Mouse (Mus musculus) liver, adult 2 months (tissue): ENCODE measurements around the gene Grsf1. TPM values are rescaled to one million over a fixed set of nuclear protein-coding genes. Genes with fewer than 3 reads are reported as not detected.
A peak's percentile ranks its signal among the peaks of the same experiment; 100 is the strongest.

ENCODE experiments used
- DNase-seq: peaks from one replicate; pipeline ENCODE4 v3.0.0-alpha.2; 2011; ENCODE audit warnings: low read depth, low spot score; ENCODE audit errors: extremely low read depth
- H3K27ac ChIP-seq: fragments of 200-500 bp; replicated peaks from 2 replicates; pipeline ENCODE4 v1.5.1; 2012; ENCODE audit warnings: low read depth, mild to moderate bottlenecking, control low read depth, inconsistent platforms, low read length; ENCODE audit not compliant: insufficient read depth
- H3K27me3 ChIP-seq: fragments of 200-500 bp; 2 replicates; pipeline ENCODE4 v1.6.1; 2012; ENCODE audit warnings: mild to moderate bottlenecking, moderate library complexity, low read length, inconsistent platforms; ENCODE audit not compliant: control insufficient read depth, insufficient read depth
- H3K36me3 ChIP-seq: fragments of 200-500 bp; 2 replicates; pipeline ENCODE4 v1.6.1; 2012; ENCODE audit warnings: low read length, inconsistent platforms; ENCODE audit not compliant: control insufficient read depth, insufficient read depth
- H3K4me1 ChIP-seq: fragments of 200-500 bp; 2 replicates; pipeline ENCODE4 v1.6.1; 2011; ENCODE audit warnings: low read length; ENCODE audit not compliant: control insufficient read depth, insufficient read depth
- H3K4me3 ChIP-seq: fragments of 200-500 bp; 2 replicates; pipeline ENCODE4 v1.5.1; 2011; ENCODE audit warnings: low read depth, mild to moderate bottlenecking, control low read depth, low read length, moderate library complexity; ENCODE audit not compliant: insufficient read depth
- H3K79me2 ChIP-seq: fragments of 200-500 bp; 2 replicates; pipeline ENCODE4 v1.6.1; 2012; ENCODE audit warnings: inconsistent platforms, mild to moderate bottlenecking, low read length, moderate library complexity; ENCODE audit not compliant: control insufficient read depth, insufficient read depth
- H3K9ac ChIP-seq: fragments of 200-500 bp; 2 replicates; pipeline ENCODE4 v1.6.1; 2012; ENCODE audit warnings: low read depth, mild to moderate bottlenecking, control low read depth, inconsistent platforms, low read length
- CTCF ChIP-seq: fragments of 200-500 bp; IDR thresholded peaks from 2 replicates; pipeline ENCODE4 v1.5.1; 2011; ENCODE audit warnings: low read depth, low read length, control low read depth
- POLR2A ChIP-seq: fragments of 200-500 bp; IDR thresholded peaks from 2 replicates; pipeline ENCODE4 v1.6.1; 2011; ENCODE audit warnings: low read length, control low read depth; ENCODE audit not compliant: insufficient read depth; ENCODE audit errors: extremely low read depth
- WGBS: fragments of 180-500 bp; shearing (Covaris S2); methylation state at CpG from one replicate; pipeline ENCODE4 v1.1.7; 2018; 5-methylcytosine and 5-hydroxymethylcytosine counted together
- polyA plus RNA-seq: library from polyadenylated mRNA; depleted of rRNA; stranded (reverse); fragments of >200 nt; gene quantifications from 2 replicates; pipeline ENCODE4 v1.2.3, GENCODE M21; 2012
- total RNA-seq: library from RNA; depleted of rRNA; stranded (reverse); fragments of >200 nt; gene quantifications from 2 replicates; pipeline ENCODE4 v1.2.3, GENCODE M21; 2014

The Grsf1 gene
- total and polyA plus RNA-seq, 2 experiments = 32.7 to 57.9 TPM

DNA sequence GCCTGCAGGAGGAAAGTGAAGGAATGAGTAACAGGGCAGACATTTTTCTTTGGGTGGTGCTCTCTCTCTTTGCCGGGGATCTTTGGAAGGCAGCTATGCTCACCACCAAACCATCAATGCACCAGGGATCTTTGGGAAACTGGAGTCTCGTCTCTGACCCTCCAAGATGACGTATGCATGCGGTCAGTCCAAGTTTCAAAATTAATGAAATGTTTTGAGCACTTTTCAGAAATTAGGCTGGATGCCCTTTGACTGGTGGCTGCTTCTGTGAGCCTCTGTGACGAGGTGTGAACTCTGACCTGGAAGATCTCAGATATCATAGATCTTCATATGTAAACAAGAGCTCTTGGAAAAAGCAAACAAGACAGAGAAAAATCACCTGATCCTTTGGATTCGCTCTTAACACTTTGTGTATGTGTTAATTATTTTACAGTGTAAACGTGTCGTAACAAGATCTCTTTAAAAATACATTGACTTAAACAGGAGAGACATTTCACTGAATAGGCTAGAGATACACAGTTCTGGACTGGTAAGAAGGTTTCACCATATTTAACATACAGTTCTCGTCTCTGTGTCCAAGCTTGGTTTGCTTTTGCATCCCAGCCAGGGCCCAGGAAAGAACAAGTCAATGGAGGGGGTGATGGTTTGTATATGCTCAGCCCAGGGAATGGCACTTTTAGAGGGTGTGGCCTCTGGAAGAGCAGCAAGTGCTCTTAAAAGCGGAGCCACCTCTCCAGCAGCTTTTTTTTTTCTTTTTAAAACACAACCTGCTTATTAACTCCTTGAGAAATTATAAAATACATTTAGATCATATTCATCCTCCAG lies 14.9 kb upstream of the Grsf1 start:
- Histone ChIP-seq H3K27ac (peak overlapping the region; percentile 98), H3K4me3 (no peak overlapping the region; the same call in none of the 2 replicates), H3K79me2 (no peaks in the 10 kb centered on the region), H3K36me3 (no peaks in the 10 kb centered on the region), H3K4me1 (peaks cover 11% of the 10 kb centered on the region), H3K9ac (peak overlapping the region; percentile 49), H3K27me3 (no peaks in the 10 kb centered on the region)
- TF ChIP-seq CTCF = no peak
- TF ChIP-seq POLR2A = no peak
- WGBS = 16% methylated on average over 10 of the region's 10 CpGs
- peak; percentile 98 for DNase-seq

DNA sequence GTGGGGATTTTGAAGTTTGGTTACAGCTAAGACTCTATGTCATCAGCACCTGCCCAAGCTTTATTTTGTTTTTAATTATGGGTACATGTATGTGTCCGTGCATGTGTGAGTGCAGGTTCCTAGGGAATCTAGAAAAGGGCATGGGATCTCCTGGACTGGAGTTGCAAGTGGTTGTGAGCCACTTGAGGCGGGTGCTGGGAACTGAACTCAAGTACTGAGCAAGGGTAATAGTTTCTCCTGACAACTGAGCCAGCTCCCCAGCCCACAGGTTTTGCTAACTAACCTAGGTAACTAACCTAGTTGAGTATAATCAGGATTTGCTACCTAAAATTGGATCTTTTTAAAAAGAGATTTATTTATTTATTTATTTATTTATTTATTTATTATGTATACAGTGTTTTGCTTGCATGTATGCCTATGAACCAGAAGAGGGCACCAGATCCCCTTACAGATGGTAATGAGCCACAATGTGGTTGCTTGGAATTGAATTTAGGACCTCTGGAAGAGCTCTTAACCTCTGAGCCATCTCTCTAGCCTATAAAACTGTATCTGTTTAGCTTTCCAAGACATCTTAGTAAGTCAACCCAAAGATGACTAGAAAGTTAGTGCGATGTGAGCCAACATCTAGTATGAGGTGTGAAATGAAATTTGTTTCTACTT lies 13.4 kb upstream of the Grsf1 start:
- no peaks in the 10 kb centered on the region for H3K27me3 ChIP-seq
- DNase-seq = peak; percentile 81
- H3K4me3 ChIP-seq = no peak overlapping the region
- no peak overlapping the region for H3K9ac ChIP-seq
- WGBS = 81% methylated on average over 3 of the region's 3 CpGs
- no peaks in the 10 kb centered on the region for H3K79me2 ChIP-seq
- peaks cover 11% of the 10 kb centered on the region for H3K4me1 ChIP-seq
- no peak overlapping the region for H3K27ac ChIP-seq
- no peak for TF ChIP-seq POLR2A
- TF ChIP-seq CTCF = peak; percentile 37
- H3K36me3 ChIP-seq = no peaks in the 10 kb centered on the region

DNA sequence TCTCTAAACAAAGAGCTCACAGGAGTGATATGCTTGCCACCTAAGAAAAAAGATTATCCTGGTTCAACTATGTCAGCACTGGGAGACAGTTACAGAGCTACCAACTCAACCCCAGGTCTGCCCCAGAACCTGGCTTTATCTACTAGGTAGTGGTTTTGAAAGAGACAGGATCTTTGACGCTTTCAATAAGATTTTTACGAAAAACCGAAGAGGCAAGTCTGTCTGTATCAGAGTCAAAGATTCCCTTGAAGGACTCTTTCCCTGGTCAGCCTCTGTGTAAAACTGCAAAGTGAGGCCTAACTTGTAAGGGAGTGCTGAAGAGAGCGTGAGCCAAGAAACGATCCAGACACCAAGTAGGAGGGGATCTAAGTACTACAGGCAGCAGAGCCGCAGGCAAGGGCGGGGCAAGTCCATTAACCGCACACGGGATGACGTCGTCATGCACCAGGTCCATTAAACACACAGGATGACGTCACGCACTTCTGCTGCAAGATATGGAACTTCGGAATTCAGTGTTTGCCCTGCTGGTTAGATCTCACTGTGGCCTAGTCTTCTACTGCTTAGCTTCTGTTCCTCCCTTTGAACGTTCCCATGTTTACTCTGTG lies 12.7 kb upstream of the Grsf1 start:
- Histone ChIP-seq H3K36me3 (no peaks in the 10 kb centered on the region), H3K4me1 (peaks cover 11% of the 10 kb centered on the region), H3K27ac (no peak overlapping the region), H3K9ac (no peak overlapping the region), H3K4me3 (no peak overlapping the region), H3K27me3 (no peaks in the 10 kb centered on the region), H3K79me2 (no peaks in the 10 kb centered on the region)
- TF ChIP-seq POLR2A = no peak
- no peak for TF ChIP-seq CTCF
- DNase-seq = no peak
- WGBS = 75% methylated on average over 15 of the region's 15 CpGs

DNA sequence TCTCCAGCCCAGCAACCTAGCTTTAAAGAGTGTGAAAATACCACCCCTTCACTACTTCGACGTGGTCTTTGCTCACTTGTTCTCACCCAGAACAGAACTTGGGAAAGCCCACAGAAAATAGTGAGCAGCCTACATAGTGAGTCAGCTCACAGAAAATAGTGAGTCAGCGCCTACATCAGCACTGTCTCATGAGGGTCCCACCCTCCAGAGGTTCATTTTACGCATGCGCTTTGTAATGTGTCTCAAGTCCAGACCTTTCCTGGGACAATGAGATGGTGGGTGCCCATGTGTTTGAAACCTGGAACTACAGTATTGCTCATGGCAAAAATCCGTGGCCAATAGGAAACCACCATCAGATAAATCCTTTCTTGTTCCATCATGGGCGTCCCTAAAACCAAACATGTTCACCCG lies 12.0 kb upstream of the Grsf1 start:
- H3K4me1 ChIP-seq = peaks cover 11% of the 10 kb centered on the region
- H3K27me3 ChIP-seq = no peaks in the 10 kb centered on the region
- no peak for TF ChIP-seq POLR2A
- no peak overlapping the region for H3K4me3 ChIP-seq
- no peak overlapping the region for H3K9ac ChIP-seq
- 80% methylated on average over 8 of the region's 8 CpGs for WGBS
- no peak for DNase-seq
- no peaks in the 10 kb centered on the region for H3K79me2 ChIP-seq
- H3K27ac ChIP-seq = no peak overlapping the region
- H3K36me3 ChIP-seq = no peaks in the 10 kb centered on the region

DNA sequence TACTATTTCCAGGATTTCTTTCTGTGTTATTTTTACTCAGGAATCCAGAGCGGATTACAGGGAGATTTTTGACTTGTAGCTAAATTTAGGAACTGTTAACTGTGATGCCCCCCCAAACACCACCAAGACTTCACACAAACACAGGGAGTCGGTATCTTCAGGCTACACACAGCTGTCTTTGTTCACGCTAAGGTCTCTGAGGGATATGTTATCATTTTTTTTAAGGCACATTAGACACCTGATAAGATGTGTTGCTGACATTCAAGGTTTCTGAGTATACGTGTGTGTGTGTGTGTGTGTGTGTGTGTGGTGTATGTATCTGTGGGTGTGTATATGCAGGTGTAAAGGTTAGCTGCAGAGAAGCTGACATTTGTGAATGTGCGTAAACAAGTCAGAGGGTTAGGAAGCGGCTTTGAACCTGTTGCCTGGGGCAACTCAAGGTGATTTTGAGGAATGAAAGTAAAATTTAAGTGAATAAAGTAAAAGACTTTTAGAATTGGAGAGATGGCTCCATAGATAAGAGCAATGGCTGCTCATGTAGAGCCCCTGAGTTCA lies 9.9 kb upstream of the Grsf1 start:
- no peak for TF ChIP-seq CTCF
- no peak for TF ChIP-seq POLR2A
- H3K27me3 ChIP-seq = no peaks in the 10 kb centered on the region
- H3K4me1 ChIP-seq = peaks cover 7% of the 10 kb centered on the region
- no peaks in the 10 kb centered on the region for H3K36me3 ChIP-seq
- no peak overlapping the region for H3K9ac ChIP-seq
- H3K79me2 ChIP-seq = no peaks in the 10 kb centered on the region
- DNase-seq = no peak
- no peak overlapping the region for H3K4me3 ChIP-seq
- H3K27ac ChIP-seq = no peak overlapping the region
- WGBS = 74% methylated on average over 6 of the region's 6 CpGs
